Mouse (Mus musculus) embryo, embryonic 10.5 days (tissue): ENCODE measurements around the gene Nsmce4a.

ENCODE experiments used
- DNase-seq: peaks from one replicate; pipeline ENCODE4 v3.0.0-alpha.2; 2015; ENCODE audit warnings: low spot score

The Nsmce4a gene

GRCm38 (mm10) chr7:130577388-130578003, 4.6 kb upstream of the Nsmce4a start, which contains the start of gene Tacc2:
Gene Tacc2, plus strand, starts transcription at chr7:130577438.
- no peak for DNase-seq

DNA sequence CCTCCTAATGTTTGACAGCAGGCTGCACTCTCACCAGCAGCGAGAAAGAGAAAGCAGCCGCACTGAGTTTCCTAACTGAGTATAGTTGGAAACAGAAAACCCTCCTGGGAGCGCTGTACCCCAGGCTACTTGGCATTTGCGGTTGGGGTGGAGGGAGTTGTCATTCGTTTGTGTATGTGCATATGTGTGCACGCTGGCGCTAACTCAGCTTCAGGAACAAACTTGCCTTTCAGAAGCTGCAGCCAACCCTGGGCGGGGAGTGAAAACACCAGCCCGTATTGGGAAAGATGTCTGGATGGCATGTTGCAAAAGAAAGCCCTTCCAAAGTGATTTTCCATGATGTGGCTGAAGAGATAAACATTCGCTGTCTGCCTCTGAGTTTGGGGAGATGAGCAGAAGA, 4.1 kb upstream of the Nsmce4a start:
- DNase-seq, result no peak

- no peak for DNase-seq
These were observed 1.5 kb upstream of the Nsmce4a start for GRCm38 (mm10) chr7:130574211-130574991.

DNA sequence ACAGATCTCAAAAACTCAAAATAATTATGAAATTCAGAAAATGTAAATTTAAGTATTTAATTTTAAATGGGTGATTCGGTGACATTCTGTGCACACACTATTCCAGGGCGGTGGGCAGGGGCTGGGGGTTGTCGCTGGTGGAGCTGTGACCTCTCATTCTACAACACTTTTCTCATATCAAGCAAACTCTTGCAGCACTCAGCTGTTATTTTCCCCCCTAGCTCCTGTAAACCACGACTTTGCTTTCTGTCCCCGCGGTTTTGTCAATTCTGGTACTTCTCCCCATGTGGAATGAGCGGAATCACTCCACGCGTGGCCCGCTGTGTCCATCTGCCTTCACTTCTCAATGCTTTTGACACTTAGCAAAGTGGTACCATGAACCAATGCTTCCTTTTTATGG, 828 bp upstream of the Nsmce4a start:
- DNase-seq, result no peak

DNA sequence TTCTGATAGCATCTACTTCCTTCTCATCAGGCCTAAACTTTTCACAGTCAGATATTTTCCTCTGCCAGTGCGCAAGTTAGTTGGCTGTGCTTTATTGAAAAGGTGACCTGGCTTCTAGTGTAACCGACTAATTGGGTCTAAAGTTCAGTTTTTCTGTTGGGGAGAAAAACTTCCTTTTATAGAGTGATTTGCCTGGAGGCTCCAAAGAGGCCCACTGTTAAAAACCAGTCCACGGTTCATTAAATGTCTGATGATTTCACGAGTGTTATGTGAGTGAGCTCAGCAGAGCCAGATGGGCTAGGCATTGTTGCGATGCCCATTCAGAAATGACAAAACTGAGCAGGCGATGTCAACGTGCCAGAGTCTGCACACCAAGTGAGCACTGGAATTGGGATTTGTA, 2.4 kb downstream of the Nsmce4a start:
- DNase-seq, result no peak

GRCm38 (mm10) chr7:130568783-130569436, 4.0 kb downstream of the Nsmce4a start:
- DNase-seq, result no peak

- no peak for DNase-seq
These were observed 8.3 kb downstream of the Nsmce4a start for GRCm38 (mm10) chr7:130564596-130564995.

- no peak for DNase-seq
These were observed 9.0 kb downstream of the Nsmce4a start for GRCm38 (mm10) chr7:130563880-130564279.

DNA sequence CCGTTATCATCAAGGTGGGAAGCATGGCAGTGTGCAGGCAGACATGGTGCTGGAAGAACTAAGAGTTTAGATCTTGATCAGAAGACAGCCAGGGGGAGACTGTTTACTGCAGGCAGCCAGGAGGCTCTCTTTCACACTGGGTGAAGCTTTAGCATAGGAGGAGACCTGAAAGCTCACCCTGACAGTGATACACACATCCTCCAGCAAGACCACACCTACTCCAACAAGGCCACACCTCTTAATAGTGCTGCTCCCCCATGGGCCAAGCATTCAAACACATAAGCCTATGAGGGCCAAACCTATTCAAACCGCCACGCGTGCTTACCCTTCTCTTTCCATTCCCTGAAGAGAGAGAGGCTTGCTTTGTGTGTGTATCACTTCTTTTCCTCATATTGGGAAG, 9.6 kb downstream of the Nsmce4a start:
- DNase-seq, result no peak

- DNase-seq, result no peak
These were observed 12.0 kb downstream of the Nsmce4a start for GRCm38 (mm10) chr7:130560933-130561332.

DNA sequence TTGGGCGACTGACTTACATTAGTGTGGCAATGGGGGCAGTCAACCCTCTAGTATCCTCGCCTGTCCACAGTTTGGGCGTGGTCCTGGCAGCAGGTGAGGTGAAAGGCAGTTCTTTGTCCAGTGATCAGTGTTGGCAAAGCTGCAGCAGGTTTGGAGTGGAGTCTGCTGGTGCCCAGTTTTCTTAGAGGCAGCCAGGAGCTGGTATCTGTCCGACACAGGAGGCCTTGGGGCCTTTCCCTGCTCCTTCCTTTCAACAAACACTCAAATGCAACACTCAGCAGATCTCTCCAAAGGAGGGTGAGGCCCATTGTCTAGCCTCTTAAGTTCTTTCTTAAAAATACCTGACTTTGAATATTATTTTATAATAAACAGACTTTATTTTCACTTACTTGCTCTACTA, 14.3 kb downstream of the Nsmce4a start:
- no peak for DNase-seq

DNA sequence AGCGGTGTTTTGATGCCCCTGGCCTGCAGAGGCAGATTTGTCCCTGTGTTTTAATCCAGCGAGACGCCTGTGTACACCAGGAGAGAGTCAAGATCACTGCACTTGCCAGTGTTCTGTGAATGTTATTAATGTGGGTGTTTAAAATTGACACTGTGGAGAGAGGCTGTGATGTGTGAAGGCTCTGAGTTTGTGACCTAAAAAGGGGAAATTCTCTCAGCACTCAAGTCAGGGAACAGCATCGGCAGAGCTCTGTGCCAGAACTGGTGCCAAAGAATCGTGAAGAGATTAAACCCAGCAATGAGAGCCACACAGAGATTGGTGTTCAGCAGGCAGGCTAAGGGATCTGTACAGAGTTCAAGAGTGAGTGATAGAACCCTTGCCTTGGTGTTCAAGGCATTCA, 17.3 kb downstream of the Nsmce4a start:
- DNase-seq, result no peak

- DNase-seq, result no peak
These were observed 19.6 kb downstream of the Nsmce4a start for GRCm38 (mm10) chr7:130553321-130553720.

DNA sequence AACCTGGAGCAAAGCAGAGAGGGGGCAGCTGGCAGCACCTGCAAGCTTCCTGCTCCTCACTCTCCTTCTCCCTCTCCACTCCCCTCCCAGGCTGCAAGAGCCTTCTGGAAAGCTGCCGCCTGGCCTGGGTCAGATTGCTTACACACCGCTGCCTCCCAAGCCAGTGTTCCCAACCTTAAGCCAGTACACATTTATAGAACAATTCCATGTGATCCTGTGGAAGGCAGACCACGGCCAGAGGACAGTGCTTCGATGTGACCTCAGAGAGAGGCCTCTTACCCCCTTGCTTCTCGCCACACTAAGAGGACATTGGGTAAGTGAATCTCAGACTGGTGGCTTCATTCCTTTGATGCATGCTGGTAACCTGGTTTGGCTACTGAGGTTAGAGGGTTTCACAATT, 20.1 kb downstream of the Nsmce4a start:
- DNase-seq, result peak; percentile 23

DNA sequence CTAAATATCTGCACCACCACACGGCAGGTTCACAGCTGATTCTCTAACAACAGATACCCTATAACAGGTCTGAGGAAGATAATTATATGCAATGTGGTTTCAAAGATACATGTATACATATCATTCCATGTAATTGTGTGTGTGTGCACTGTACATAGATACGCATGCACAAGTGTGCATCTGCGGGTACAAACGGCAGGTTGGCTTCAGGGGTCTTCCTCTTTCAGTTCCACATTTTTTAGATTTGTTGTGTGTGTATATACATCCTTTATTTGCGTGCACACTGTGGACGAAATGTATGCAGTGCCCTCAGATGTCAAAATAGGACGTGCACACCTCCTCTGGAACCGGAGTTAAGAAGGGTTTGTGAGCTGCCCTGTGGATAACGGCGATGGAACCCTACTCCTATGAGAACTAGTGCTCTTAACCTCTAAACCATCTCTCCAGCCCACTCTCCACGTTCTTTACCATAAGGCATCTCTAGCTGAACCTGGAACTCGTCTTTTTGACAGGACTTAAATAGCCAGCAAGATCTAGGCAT, 25.2 kb downstream of the Nsmce4a start:
- no peak for DNase-seq

DNA sequence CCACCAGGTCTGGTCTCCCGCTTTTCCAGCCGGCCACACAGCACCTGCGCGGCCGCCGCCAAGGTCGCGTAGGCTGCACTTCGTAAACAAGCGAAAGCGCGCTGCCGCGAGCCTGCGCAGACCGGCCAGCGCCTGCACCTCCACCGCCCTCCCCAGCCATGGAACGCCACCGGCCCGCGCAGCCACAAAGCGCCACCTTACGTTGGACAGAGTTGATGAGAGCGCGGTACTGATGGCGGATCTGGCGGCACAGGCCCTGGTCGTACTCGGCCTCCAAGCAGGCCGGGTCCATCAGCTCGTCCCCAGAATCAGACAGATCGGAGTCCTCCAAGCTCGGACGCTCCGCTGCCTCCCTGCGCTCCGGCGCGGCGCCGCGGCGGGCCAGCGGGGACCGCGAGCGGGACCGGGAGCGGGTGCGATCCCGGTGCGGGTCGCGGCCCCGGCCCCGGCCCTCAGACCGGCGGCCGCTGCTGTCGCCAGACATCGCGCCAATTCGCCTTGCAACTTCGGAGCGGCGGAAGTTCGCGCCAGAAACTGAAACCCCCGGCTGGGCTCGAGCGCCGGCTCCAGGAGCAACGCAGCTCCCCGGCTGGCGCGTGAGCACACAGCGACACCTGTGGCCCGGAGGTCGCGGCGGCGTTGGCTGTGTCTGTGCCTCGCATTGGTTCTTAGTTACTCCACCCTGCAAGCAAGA, 26.0 kb downstream of the Nsmce4a start:
- DNase-seq, result peak; percentile 95

DNA sequence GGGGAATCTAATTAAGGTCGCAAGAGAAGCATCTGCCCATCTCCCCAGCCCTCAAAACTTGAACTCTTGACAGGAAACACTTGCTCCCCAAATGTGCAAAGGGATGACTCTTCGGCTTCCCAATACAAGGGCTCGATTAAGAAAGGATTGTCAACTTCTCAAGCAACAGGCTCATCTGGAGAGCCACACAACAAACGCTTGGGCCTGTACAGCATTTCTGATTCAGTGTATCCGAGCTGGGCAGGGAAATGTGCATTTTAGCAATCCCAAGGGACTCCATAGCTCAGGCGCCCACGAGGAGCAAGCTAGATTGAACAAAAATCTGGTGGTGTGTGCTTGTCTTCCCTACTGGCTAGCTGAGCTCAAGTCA, 26.5 kb downstream of the Nsmce4a start:
- DNase-seq, result no peak

- DNase-seq, result no peak
These were observed 27.0 kb downstream of the Nsmce4a start for GRCm38 (mm10) chr7:130545893-130546292.

DNA sequence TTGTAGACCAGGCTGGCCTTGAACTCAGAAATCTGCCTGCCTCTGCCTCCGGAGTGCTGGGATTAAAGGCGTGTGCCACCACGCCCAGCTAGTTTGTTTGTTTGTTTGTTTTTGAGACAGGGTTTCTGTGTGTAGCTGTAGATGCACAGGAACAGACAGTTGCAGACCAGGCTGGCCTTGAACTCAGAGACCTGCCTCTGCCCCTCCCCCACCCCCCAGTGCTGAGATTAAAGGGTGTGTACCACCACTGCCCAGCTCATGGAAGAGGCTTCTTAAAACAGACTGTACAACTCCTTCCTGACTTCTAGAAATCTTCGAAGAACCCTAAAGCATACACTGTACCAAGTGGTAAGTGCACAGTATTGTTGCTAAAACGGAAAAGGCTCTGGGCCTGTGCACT, 27.5 kb downstream of the Nsmce4a start:
- no peak for DNase-seq

- no peak for DNase-seq
These were observed 29.7 kb downstream of the Nsmce4a start for GRCm38 (mm10) chr7:130543181-130543580.

- no peak for DNase-seq
These were observed 32.7 kb downstream of the Nsmce4a start for GRCm38 (mm10) chr7:130540176-130540575.

DNA sequence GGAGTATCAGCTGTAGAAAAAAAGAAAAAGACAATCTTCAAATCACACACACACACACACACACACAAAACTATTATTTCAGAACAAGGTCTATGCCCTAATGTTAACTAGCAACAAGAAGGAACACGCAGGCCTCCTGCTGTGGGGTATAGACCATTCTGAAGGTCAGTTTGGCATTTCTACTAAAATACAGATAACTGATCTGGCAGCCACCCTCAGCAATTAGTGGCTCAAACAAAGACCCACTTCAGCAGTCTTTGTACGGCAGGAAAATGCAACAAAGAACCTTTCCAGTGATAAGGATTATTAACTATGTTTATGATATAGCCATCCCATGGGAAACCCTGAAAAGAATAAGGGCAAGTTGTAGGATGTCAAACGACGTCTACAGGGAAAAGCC, 35.9 kb downstream of the Nsmce4a start:
- no peak for DNase-seq
